Mouse (Mus musculus) heart, adult 8-10 months (tissue): ENCODE measurements around the gene Paox. TPM values are rescaled to one million over a fixed set of nuclear protein-coding genes. Genes with fewer than 3 reads are reported as not detected.

Source experiments
- DNase-seq: peaks from one replicate; pipeline ENCODE4 v3.0.0; 2022; ENCODE audit warnings: low spot score
- total RNA-seq, 4 experiments: library from RNA; stranded (reverse); gene quantifications; 2 replicates each; pipeline ENCODE4 v1.2.4; 2022

Paox gene
- total RNA-seq = 1 to 10 TPM; 2.2 to 4.0 (median 2.6) TPM

GRCm38 (mm10) chr7:140115583-140116328, at the start of gene Paox:
Gene Paox, plus strand, starts transcription at chr7:140115799.
- peak; percentile 67 for DNase-seq

- DNase-seq = no peak
These were observed 48.2 kb upstream of the Paox start for GRCm38 (mm10) chr7:140067397-140067796.

GRCm38 (mm10) chr7:140070042-140070711, 45.4 kb upstream of the Paox start:
- DNase-seq = peak; percentile 10

- no peak for DNase-seq
These were observed 37.9 kb upstream of the Paox start for GRCm38 (mm10) chr7:140077698-140078097.

- DNase-seq = peak; percentile 53
These were observed 36.9 kb upstream of the Paox start for GRCm38 (mm10) chr7:140078711-140079110.

GRCm38 (mm10) chr7:140080503-140081156, 35.0 kb upstream of the Paox start:
- DNase-seq = peak; percentile 27

GRCm38 (mm10) chr7:140081408-140082241, 34.0 kb upstream of the Paox start:
- no peak for DNase-seq

GRCm38 (mm10) chr7:140082242-140082678, 33.3 kb upstream of the Paox start, which contains the start of gene Caly:
Gene Caly, minus strand, starts transcription at chr7:140082548.
- DNase-seq = no peak

GRCm38 (mm10) chr7:140090601-140091000, 25.0 kb upstream of the Paox start:
- DNase-seq = no peak

- DNase-seq = no peak
These were observed 22.6 kb upstream of the Paox start, which contains the start of gene Prap1 for GRCm38 (mm10) chr7:140092924-140093528. Gene Prap1, plus strand, starts transcription at chr7:140093395.

GRCm38 (mm10) chr7:140094954-140095353, 20.6 kb upstream of the Paox start:
- no peak for DNase-seq

- DNase-seq = no peak
These were observed 20.0 kb upstream of the Paox start for GRCm38 (mm10) chr7:140095556-140095955.

- DNase-seq = no peak
These were observed 19.5 kb upstream of the Paox start for GRCm38 (mm10) chr7:140096055-140096454.

- no peak for DNase-seq
These were observed 17.1 kb upstream of the Paox start for GRCm38 (mm10) chr7:140098466-140098865.

- DNase-seq = no peak
These were observed 14.1 kb upstream of the Paox start for GRCm38 (mm10) chr7:140101498-140101897.

- peak; percentile 88 for DNase-seq
These were observed 13.4 kb upstream of the Paox start, which contains the start of gene Fuom for GRCm38 (mm10) chr7:140101993-140102860. Gene Fuom, minus strand, starts transcription at chr7:140102441.

GRCm38 (mm10) chr7:140104009-140104408, 11.6 kb upstream of the Paox start:
- DNase-seq = no peak

- no peak for DNase-seq
These were observed 3.7 kb upstream of the Paox start for GRCm38 (mm10) chr7:140111943-140112342.

- peak; percentile 93 for DNase-seq
These were observed 893 bp downstream of the Paox start, which contains the start of gene Echs1 for GRCm38 (mm10) chr7:140116329-140117054. Gene Echs1, minus strand, starts transcription at chr7:140116476.
